In the genomic region with DNA sequence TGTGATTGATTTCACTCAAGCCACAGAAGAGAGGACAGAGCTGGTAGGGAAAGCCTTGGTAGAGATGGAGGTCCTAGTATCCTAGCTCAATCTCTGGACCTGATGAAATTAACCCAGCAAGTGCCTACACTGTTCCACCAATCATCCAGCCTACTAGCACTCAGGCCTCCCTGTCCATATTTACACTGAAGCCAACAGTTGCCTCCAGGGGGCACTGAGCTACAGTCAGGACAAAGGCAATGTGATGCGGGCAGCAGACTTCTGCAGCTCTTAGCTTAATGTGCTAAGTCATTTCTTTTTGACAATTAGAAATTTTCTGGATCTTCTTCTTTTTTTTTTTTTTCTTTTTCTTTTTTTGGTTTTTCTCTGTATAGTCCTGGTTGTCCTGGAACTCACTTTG, we compare ENCODE assay signal across 10 mouse cellular contexts. TPM values are rescaled to one million over a fixed set of nuclear protein-coding genes. Genes with fewer than 3 reads are reported as not detected.
DNase-seq lines count a peak whose midpoint lies in the region; TF ChIP-seq lines count a peak whose summit lies in the region.
"Had no signal": no experiment of that assay in that cellular context is flagged by ENCODE, and none has a peak within 500 bp of the region (broad histone marks: within the 10 kb centered on the region; RNA-seq: fewer than 3 reads in every experiment).

No protein-coding gene starts in this region.

- TF ChIP-seq POLR2A in ES-Bruce4 (IDR thresholded peaks at IDR 0.05; ENCODE audit: insufficient read depth, low read length), result no peak

- intact Hi-C loops in heart, postnatal 25 days (cut with DNase I), result no loop called here

- H3K27me3 ChIP-seq in ES-Bruce4 (ENCODE audit: control insufficient read depth, insufficient read depth, low read length, poor library complexity, severe bottlenecking), result no peaks in the 10 kb centered on the region
- H3K27me3 ChIP-seq: limb, embryonic 13.5 days; neural tube, embryonic 13.5 days had no signal

- H3K36me3 ChIP-seq in ES-Bruce4 (ENCODE audit: control insufficient read depth, insufficient read depth, low read length, poor library complexity, severe bottlenecking), result peaks cover 66% of the 10 kb centered on the region

- peak; percentile 37 for TF ChIP-seq CTCF in ES-Bruce4 (IDR thresholded peaks at IDR 0.05; ENCODE audit: low read depth, low read length)

- H3K27ac ChIP-seq in ES-Bruce4 (ENCODE audit: insufficient read depth, low read length), result no peak overlapping the region
- H3K27ac ChIP-seq: limb, embryonic 13.5 days; neural tube, embryonic 13.5 days had no signal

- H3K9ac ChIP-seq in ES-Bruce4 (ENCODE audit: low read depth, poor library complexity, severe bottlenecking), result no peak overlapping the region
- H3K9ac ChIP-seq: limb, embryonic 13.5 days; neural tube, embryonic 13.5 days had no signal

- no peak overlapping the region for H3K4me3 ChIP-seq in ES-Bruce4 (ENCODE audit: low read depth, low read length)
- H3K4me3 ChIP-seq: limb, embryonic 13.5 days; neural tube, embryonic 13.5 days had no signal

- no peaks in the 10 kb centered on the region for H3K4me1 ChIP-seq in ES-Bruce4 (ENCODE audit: control insufficient read depth, insufficient read depth, low read length)
- H3K4me1 ChIP-seq: limb, embryonic 13.5 days; neural tube, embryonic 13.5 days had no signal

- H3K9me3 ChIP-seq in ES-Bruce4 (replicated peaks; ENCODE audit: control insufficient read depth, insufficient read depth, low read length, poor library complexity, severe bottlenecking), result no peaks in the 10 kb centered on the region
- H3K9me3 ChIP-seq: limb, embryonic 13.5 days; neural tube, embryonic 13.5 days had no signal

- TF ChIP-seq EP300 in ES-Bruce4 (IDR thresholded peaks at IDR 0.05; ENCODE audit: insufficient read depth, low read depth, low read length), result no peak

- DNase-seq in heart, postnatal 4 days, result peak; percentile 26
- DNase-seq in heart, postnatal 25 days (ENCODE audit: low spot score), result no peak
- peak; percentile 66 for DNase-seq in 3T3-L1 (ENCODE audit: low read depth, low spot score)
- DNase-seq in kidney, postnatal 14 days, result peak; percentile 26
- no peak for DNase-seq in spleen, postnatal 14 days (ENCODE audit: low spot score in 2 of 2)
- DNase-seq in urinary bladder, adult 2 months (ENCODE audit: low spot score), result no peak
- no peak for DNase-seq in ovary, postnatal 10 days (ENCODE audit: low spot score)

RNA-seq across cellular contexts. Expression of a gene that starts 38.6 kb away (rescaled TPM):
- 10 to 100 TPM; 85.5 to 89.9 TPM for total RNA-seq in heart, postnatal 4 days (2021)
- 10 to 100 TPM; 45.3 to 52.9 TPM for total RNA-seq in heart, postnatal 25 days (2021)
- 80.0 and 82.5 TPM in 2 replicates for polyA plus RNA-seq in ES-Bruce4 (2011; ENCODE audit: insufficient read depth, insufficient read length, low read depth, missing spikeins)
- 31.1 and 31.4 TPM in 2 replicates for polyA plus RNA-seq in urinary bladder, adult 2 months (2012; rRNA removed)

RNA-seq across cellular contexts. Expression of a gene that starts 41.1 kb away (rescaled TPM):
- total RNA-seq in heart, postnatal 4 days (2021), result 100 to 1,000 TPM; 102 to 103 TPM
- total RNA-seq in heart, postnatal 25 days (2021), result 10 to 100 TPM; 78.9 to 81.3 TPM
- 167 and 172 TPM in 2 replicates for polyA plus RNA-seq in ES-Bruce4 (2011; ENCODE audit: insufficient read depth, insufficient read length, low read depth, missing spikeins)
- 61.6 and 77.2 TPM in 2 replicates for polyA plus RNA-seq in urinary bladder, adult 2 months (2012; rRNA removed)

Comparison
In these comparisons a context has a peak if more than half of its experiments do, and no peak if none do; other contexts are left out.
1. DNase-seq: peak in heart, postnatal 4 days (single experiment), 3T3-L1 (single experiment) and kidney, postnatal 14 days (single experiment); none in heart, postnatal 25 days (single experiment), spleen, postnatal 14 days (0 of 2), urinary bladder, adult 2 months (single experiment) and ovary, postnatal 10 days (single experiment).